Mouse (Mus musculus) layer of hippocampus, postnatal 36 days (tissue): ENCODE data around the gene Pcdh15. TPM values are rescaled to one million over a fixed set of nuclear protein-coding genes. Genes with fewer than 3 reads are reported as not detected.

ENCODE experiments used
- DNase-seq, 2 experiments: peaks; one replicate each; pipeline ENCODE4 v3.0.0; 2022
- total RNA-seq, 2 experiments: library from RNA; stranded (reverse); gene quantifications; 2 replicates each; pipeline ENCODE4 v1.2.3; 2021

Gene Pcdh15
- total RNA-seq, 2 experiments from 2014 or later: 18.3 to 19.1 TPM

- peak; percentile 35 to 47 for DNase-seq
These were observed 722.8 kb downstream of the Pcdh15 start for GRCm38 (mm10) chr10:73821657-73822583.

- no peak for DNase-seq
These were observed 724.1 kb downstream of the Pcdh15 start for GRCm38 (mm10) chr10:73823214-73823613.

GRCm38 (mm10) chr10:73826354-73826753 is 727.2 kb downstream of the Pcdh15 start:
- DNase-seq: peak; percentile 10 to 15

GRCm38 (mm10) chr10:73828781-73829180 is 729.6 kb downstream of the Pcdh15 start:
- DNase-seq: no peak

GRCm38 (mm10) chr10:73844998-73845397 is 745.9 kb downstream of the Pcdh15 start:
- no peak for DNase-seq

GRCm38 (mm10) chr10:73862181-73862580 is 763.0 kb downstream of the Pcdh15 start:
- no peak for DNase-seq

GRCm38 (mm10) chr10:73878055-73878728 is 779.0 kb downstream of the Pcdh15 start:
- DNase-seq: no peak

GRCm38 (mm10) chr10:73878729-73879067 is 779.6 kb downstream of the Pcdh15 start:
- no peak for DNase-seq

- no peak for DNase-seq
These were observed 788.6 kb downstream of the Pcdh15 start for GRCm38 (mm10) chr10:73887771-73888170.

GRCm38 (mm10) chr10:73892251-73892650 is 793.1 kb downstream of the Pcdh15 start:
- no peak for DNase-seq

- no peak for DNase-seq
These were observed 797.0 kb downstream of the Pcdh15 start for GRCm38 (mm10) chr10:73896086-73896607.

- no peak for DNase-seq
These were observed 800.0 kb downstream of the Pcdh15 start for GRCm38 (mm10) chr10:73899165-73899564.

- DNase-seq: no peak
These were observed 808.5 kb downstream of the Pcdh15 start for GRCm38 (mm10) chr10:73907626-73908025.

- no peak for DNase-seq
These were observed 809.4 kb downstream of the Pcdh15 start for GRCm38 (mm10) chr10:73908568-73908967.

GRCm38 (mm10) chr10:73915170-73915569 is 816.0 kb downstream of the Pcdh15 start:
- DNase-seq: no peak

- DNase-seq: no peak
These were observed 822.4 kb downstream of the Pcdh15 start for GRCm38 (mm10) chr10:73921579-73921978.

GRCm38 (mm10) chr10:73928672-73929071 is 829.5 kb downstream of the Pcdh15 start:
- no peak for DNase-seq

- DNase-seq: no peak
These were observed 830.6 kb downstream of the Pcdh15 start for GRCm38 (mm10) chr10:73929718-73930117.

- DNase-seq: no peak
These were observed 832.0 kb downstream of the Pcdh15 start for GRCm38 (mm10) chr10:73931185-73931584.

- DNase-seq: no peak
These were observed 833.0 kb downstream of the Pcdh15 start for GRCm38 (mm10) chr10:73931996-73932679.

GRCm38 (mm10) chr10:73936121-73936520 is 837.0 kb downstream of the Pcdh15 start:
- no peak for DNase-seq

- DNase-seq: no peak
These were observed 839.8 kb downstream of the Pcdh15 start for GRCm38 (mm10) chr10:73938989-73939388.

- DNase-seq: no peak
These were observed 848.7 kb downstream of the Pcdh15 start for GRCm38 (mm10) chr10:73947799-73948198.
